Mouse (Mus musculus): Measurements from ENCODE around the gene Pbld2. TPM values are rescaled to one million over a fixed set of nuclear protein-coding genes. Genes with fewer than 3 reads are reported as not detected.

Gene Pbld2
- total RNA-seq, 2 experiments from 2014 or later, result 1.3 to 1.6 TPM

Other genes starting within 250 kb of the Pbld2 start
- 10 to 100 TPM; 52.3 to 64.1 TPM for gene Ccar1, start 232.0 kb upstream of the Pbld2 start, total RNA-seq (2021)
- 10 to 100 TPM; 20.5 to 27.6 TPM for gene Tet1, start 115.3 kb upstream of the Pbld2 start, total RNA-seq (2021)
- 10 to 100 TPM; 42.3 to 45.3 TPM for gene Slc25a16, start 103.7 kb upstream of the Pbld2 start, total RNA-seq (2021)
- gene Dna2, start 77.3 kb upstream of the Pbld2 start, total RNA-seq (2021), result 1 to 10 TPM; 2.1 to 2.2 TPM
- gene Rufy2, start 44.1 kb upstream of the Pbld2 start, total RNA-seq (2021), result 10 to 100 TPM; 67.3 to 73.5 TPM
- gene Hnrnph3, start 98 bp upstream of the Pbld2 start, total RNA-seq (2021), result 10 to 100 TPM; 40.8 to 53.7 TPM
- under 1 TPM; 0.30 to 0.31 TPM for gene Pbld1, start 35.8 kb downstream of the Pbld2 start, total RNA-seq (2021)
- 1 to 10 TPM; 1.4 to 1.6 TPM for gene Atoh7, start 75.3 kb downstream of the Pbld2 start, total RNA-seq (2021)
- 1 to 10 TPM; 1.6 to 2.3 TPM for gene Mypn, start 179.6 kb downstream of the Pbld2 start, total RNA-seq (2021)
- 10 to 100 TPM; 32.2 to 38.2 TPM for gene Herc4, start 219.5 kb downstream of the Pbld2 start, total RNA-seq (2021)